Mouse (Mus musculus) G1E (cell line): ENCODE measurements around the gene Zc3hav1.

Source experiments
- CTCF ChIP-seq: IDR thresholded peaks from 2 replicates; pipeline ENCODE4 v1.5.1; 2012; ENCODE audit warnings: low read depth, low read length, inconsistent platforms, mixed read lengths
- GATA1 ChIP-seq: IDR thresholded peaks from 2 replicates; pipeline ENCODE4 v1.6.1; 2012; ENCODE audit warnings: borderline replicate concordance, low read length, inconsistent platforms, mixed read lengths
- TAL1 ChIP-seq: conservative IDR thresholded peaks from 2 replicates; pipeline ENCODE4 v1.6.1; 2012; ENCODE audit warnings: low read depth, low read length, inconsistent platforms, mixed read lengths

DNA sequence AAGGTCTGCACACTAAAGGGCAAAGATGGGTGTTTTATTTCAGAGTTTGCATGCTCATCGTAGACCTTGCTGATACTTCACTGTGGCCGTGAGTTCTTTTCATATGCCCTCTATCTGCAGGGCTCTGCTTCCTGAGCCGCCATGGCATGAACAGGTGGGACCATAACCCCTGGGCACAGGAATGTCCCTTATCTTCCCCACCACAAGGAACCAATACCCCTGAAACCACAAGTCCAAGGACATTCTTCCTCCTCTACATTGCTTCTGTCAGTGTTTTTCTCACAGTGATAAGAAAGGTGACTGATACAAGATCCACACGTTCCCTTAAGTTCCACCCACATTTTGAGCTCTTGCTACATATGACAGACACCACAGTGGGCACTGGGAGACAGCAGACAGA is 97.6 kb downstream of the Zc3hav1 start:
- TF ChIP-seq CTCF (no peak), GATA1 (no peak), TAL1 (no peak)
